Mouse (Mus musculus): ENCODE results near the gene Btbd35f14. TPM values are rescaled to one million over a fixed set of nuclear protein-coding genes. Genes with fewer than 3 reads are reported as not detected.

Btbd35f14 gene
- total RNA-seq (2023), result not detected

GRCm38 (mm10) chrX:33702249-33702648, at the start of gene Btbd35f14:
TSS of gene Btbd35f14 (minus strand) at chrX:33702349.

GRCm38 (mm10) chrX:33656872-33657271, 45.3 kb downstream of the Btbd35f14 start, which contains the start of gene Btbd35f13:
TSS of gene Btbd35f13 (plus strand) at chrX:33657172.

Other genes starting within 250 kb of the Btbd35f14 start
- gene Btbd35f15, start 125.0 kb downstream of the Btbd35f14 start, total RNA-seq (2023), result not detected
- not detected for gene Btbd35f13, start 45.2 kb downstream of the Btbd35f14 start, total RNA-seq (2023)

All from CD4-positive naive resting alpha-beta T cell, adult 57 days (primary cell).